Comparison of ENCODE assay signal across 34 mouse cellular contexts in genomic region chr11:83713925-83714324, GRCm38 (mm10). TPM values are rescaled to one million over a fixed set of nuclear protein-coding genes. Genes with fewer than 3 reads are reported as not detected.
DNase-seq lines count a peak whose midpoint lies in the region; ATAC-seq and TF ChIP-seq lines count a peak whose summit lies in the region.
"Had no signal": no experiment of that assay in that cellular context is flagged by ENCODE, and none has a peak within 500 bp of the region (broad histone marks: within the 10 kb centered on the region; RNA-seq: fewer than 3 reads in every experiment).

No protein-coding gene starts in this region.

- no peak overlapping the region for H3K27ac ChIP-seq in left cerebral cortex, adult 2 months
- H3K27ac ChIP-seq: embryonic facial prominence, embryonic 13.5 days; forebrain, embryonic 10.5 days; heart, adult 2 months; hindbrain, embryonic 15.5 days; kidney, embryonic 15.5 days; limb, embryonic 12.5 days; neural tube, embryonic 13.5 days; stomach, embryonic 15.5 days had no signal

- H3K4me3 ChIP-seq in left cerebral cortex, adult 2 months: no peak overlapping the region
- H3K4me3 ChIP-seq: embryonic facial prominence, embryonic 13.5 days; forebrain, embryonic 10.5 days; heart, adult 2 months; heart, embryonic 12.5 days; hindbrain, embryonic 15.5 days; kidney, embryonic 15.5 days; limb, embryonic 12.5 days; myocyte; neural tube, embryonic 13.5 days; stomach, embryonic 15.5 days had no signal

- peak; percentile 60 for DNase-seq in heart, adult 11 months
- DNase-seq in heart, postnatal 4 days: no peak
- peak; percentile 6 for DNase-seq in MEL-GATA-1-ER (ENCODE audit: extremely low read depth, low read depth)
- no peak for DNase-seq in left cerebral cortex, adult 2 months (ENCODE audit: extremely low spot score in 1 of 2, low spot score in 2 of 2)
- no peak for DNase-seq in gastrocnemius, adult 8-10 months (ENCODE audit: low spot score in 2 of 2)
- DNase-seq in cerebellum, adult 9-11 months: no peak
- DNase-seq: adrenal gland, adult 2 months; adrenal gland, postnatal 36 days; cerebellum, adult 2 months; cerebellum, postnatal 36 days; embryo, embryonic 11 days; gastrocnemius, postnatal 25 days; heart, adult 2 months; kidney, adult 11 months; kidney, postnatal 25 days had no signal

- ATAC-seq in megakaryocyte, adult 5-6 weeks (ENCODE audit: poor library complexity, severe bottlenecking): peak; percentile 80
- ATAC-seq: activated CD4-positive, CD25-positive, alpha-beta regulatory T cell, adult 4 months; forebrain, embryonic 16.5 days; inflammation-experienced regulatory T-cells, adult 6 months; lung, postnatal 0 days; midbrain, embryonic 16.5 days had no signal

- intact Hi-C loops in left cerebral cortex, adult 2 months (cut with DNase I): no loop called here

- no peak for TF ChIP-seq CTCF in left cerebral cortex, adult 2 months (IDR thresholded peaks at IDR 0.05)

RNA-seq across cellular contexts. Expression of gene Wfdc18, which starts 5.1 kb away (rescaled TPM):
- total RNA-seq in heart, postnatal 4 days (2021): under 1 TPM; 0.77 to 0.98 TPM
- total RNA-seq in megakaryocyte, adult 5-6 weeks (2015): 1.4 and 6.2 TPM in 2 replicates
- 1.3 and 3.9 TPM in 2 replicates for total RNA-seq in megakaryocyte, adult 5-6 weeks (2017)
- total RNA-seq in left cerebral cortex, adult 2 months (2021): 1 to 10 TPM; 2.3 TPM
- not detected for total RNA-seq in gastrocnemius, adult 8-10 months (2022)
- total RNA-seq: adrenal gland, adult 2 months; adrenal gland, postnatal 36 days; gastrocnemius, postnatal 25 days; heart, adult 2 months; layer of hippocampus, postnatal 10 days had no signal

RNA-seq across cellular contexts. Expression of gene Wfdc17, which starts 10.1 kb away (rescaled TPM):
- not detected for total RNA-seq in heart, postnatal 4 days (2021)
- total RNA-seq in megakaryocyte, adult 5-6 weeks (2015): 379 and 412 TPM in 2 replicates
- 127 and 155 TPM in 2 replicates for total RNA-seq in megakaryocyte, adult 5-6 weeks (2017)
- total RNA-seq in left cerebral cortex, adult 2 months (2021): not detected
- 1 to 10 TPM in 1 of 4 experiments, not detected in 3; 1.2 TPM for total RNA-seq in gastrocnemius, adult 8-10 months (2022)
- total RNA-seq: layer of hippocampus, adult 18-20 months; layer of hippocampus, postnatal 10 days; left cerebral cortex, adult 18-20 months; left cerebral cortex, postnatal 25 days had no signal

RNA-seq across cellular contexts. Expression of gene Wfdc21, which starts 32.8 kb away (rescaled TPM):
- not detected for total RNA-seq in heart, postnatal 4 days (2021)
- total RNA-seq in megakaryocyte, adult 5-6 weeks (2015): 528 and 641 TPM in 2 replicates
- total RNA-seq in megakaryocyte, adult 5-6 weeks (2017): 492 and 635 TPM in 2 replicates
- not detected for total RNA-seq in left cerebral cortex, adult 2 months (2021)
- total RNA-seq in gastrocnemius, adult 8-10 months (2022): under 1 TPM in 1 of 4 experiments, not detected in 3; 0.79 TPM
- total RNA-seq: heart, adult 2 months; layer of hippocampus, adult 18-20 months; layer of hippocampus, postnatal 10 days; left cerebral cortex, adult 18-20 months; left cerebral cortex, postnatal 25 days had no signal

RNA-seq across cellular contexts. Expression of gene Heatr6, which starts 39.6 kb away (rescaled TPM):
- 1 to 10 TPM; 8.3 to 8.7 TPM for total RNA-seq in heart, postnatal 4 days (2021)
- total RNA-seq in megakaryocyte, adult 5-6 weeks (2015): 13.0 and 17.0 TPM in 2 replicates
- total RNA-seq in megakaryocyte, adult 5-6 weeks (2017): 13.2 and 19.8 TPM in 2 replicates
- total RNA-seq in left cerebral cortex, adult 2 months (2021): 10 to 100 TPM; 14.8 to 16.4 TPM
- total RNA-seq in gastrocnemius, adult 8-10 months (2022): 1 to 10 TPM; 8.2 to 9.1 (median 8.6) TPM

RNA-seq across cellular contexts. Expression of gene Ccl4, which starts 51.5 kb away (rescaled TPM):
- total RNA-seq in heart, postnatal 4 days (2021): not detected
- total RNA-seq in megakaryocyte, adult 5-6 weeks (2015): 36.0 and 59.5 TPM in 2 replicates
- total RNA-seq in megakaryocyte, adult 5-6 weeks (2017): 36.2 and 51.5 TPM in 2 replicates
- not detected for total RNA-seq in left cerebral cortex, adult 2 months (2021)
- total RNA-seq in gastrocnemius, adult 8-10 months (2022): not detected
- total RNA-seq: gastrocnemius, postnatal 25 days; heart, adult 2 months; layer of hippocampus, adult 18-20 months; layer of hippocampus, postnatal 10 days; left cerebral cortex, adult 18-20 months; left cerebral cortex, postnatal 25 days had no signal

Comparison
In these comparisons a context has a peak if more than half of its experiments do, and no peak if none do; other contexts are left out.
1. DNase-seq: peak in heart, adult 11 months (single experiment) and MEL-GATA-1-ER (single experiment); none in heart, postnatal 4 days (single experiment), left cerebral cortex, adult 2 months (0 of 2), gastrocnemius, adult 8-10 months (0 of 2) and cerebellum, adult 9-11 months (single experiment).
2. RNA of gene Wfdc17, which starts 10.1 kb away (total RNA-seq): 127 to 412 TPM in megakaryocyte, adult 5-6 weeks; not detected in left cerebral cortex, adult 2 months, 1.2 TPM in gastrocnemius, adult 8-10 months and not detected in heart, postnatal 4 days; every median in the first group is over 10 times any median in the second.
3. RNA of gene Wfdc21, which starts 32.8 kb away (total RNA-seq): 492 to 641 TPM in megakaryocyte, adult 5-6 weeks; 0.79 TPM in gastrocnemius, adult 8-10 months, not detected in heart, postnatal 4 days and not detected in left cerebral cortex, adult 2 months; every median in the first group is over 100 times any median in the second.